Mouse (Mus musculus): Measurements from ENCODE around the gene Hydin. TPM values are rescaled to one million over a fixed set of nuclear protein-coding genes. Genes with fewer than 3 reads are reported as not detected.

Gene Hydin
- polyA plus RNA-seq, 1 experiment, result not detected

DNA sequence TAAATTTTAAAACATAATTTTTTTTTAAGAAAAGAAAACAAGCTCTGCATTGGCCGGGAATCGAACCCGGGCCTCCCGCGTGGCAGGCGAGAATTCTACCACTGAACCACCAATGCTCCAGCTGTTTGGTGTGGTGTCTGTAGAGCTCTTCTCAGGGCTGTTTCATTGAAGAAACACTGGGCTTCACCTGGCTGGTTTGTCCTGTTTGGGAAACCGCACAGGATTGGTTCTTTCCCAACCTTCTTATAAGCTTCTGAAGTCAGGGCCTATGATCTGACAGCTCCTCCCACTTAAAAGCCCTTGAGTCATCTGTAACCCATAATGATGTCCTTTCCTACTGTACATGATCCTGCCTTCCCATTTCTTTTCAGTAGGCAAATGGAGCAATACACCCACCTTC lies 364.4 kb downstream of the Hydin start:
- TF ChIP-seq FLI1 (IDR thresholded peaks at IDR 0.05; ENCODE audit: low read length), result no peak
- TF ChIP-seq GATA1 (IDR thresholded peaks at IDR 0.05; ENCODE audit: borderline replicate concordance, low read length), result no peak
- no peaks in the 10 kb centered on the region for H3K9me3 ChIP-seq
- H3K36me3 ChIP-seq (replicated peaks; ENCODE audit: low read length), result peaks cover 68% of the 10 kb centered on the region
- H3K4me3 ChIP-seq (replicated peaks), result no peak overlapping the region
- peaks cover 50% of the 10 kb centered on the region for H3K4me1 ChIP-seq
- no peaks in the 10 kb centered on the region for H3K27me3 ChIP-seq (replicated peaks)

DNA sequence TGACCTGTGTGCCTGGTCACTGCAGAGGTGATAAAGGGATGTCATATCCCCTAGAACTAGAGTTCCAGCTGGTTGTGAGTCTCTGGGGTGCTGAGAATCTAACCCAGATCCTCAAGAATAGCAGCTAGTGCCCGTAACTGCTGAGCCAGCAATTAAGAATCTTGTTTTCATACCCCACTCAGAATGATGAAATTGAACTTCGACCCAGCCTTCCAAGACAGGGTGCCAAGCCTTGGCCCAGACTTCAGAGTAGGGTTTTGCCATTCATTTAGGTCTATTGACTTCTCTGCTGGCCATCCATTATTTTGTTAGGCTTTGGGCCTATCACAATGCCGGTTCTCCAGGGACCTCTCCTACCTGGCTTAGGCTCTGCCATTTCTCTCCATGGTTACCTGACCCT lies 367.0 kb downstream of the Hydin start:
- H3K4me3 ChIP-seq (replicated peaks), result no peak overlapping the region
- H3K27me3 ChIP-seq (replicated peaks), result no peaks in the 10 kb centered on the region
- H3K4me1 ChIP-seq, result peaks cover 27% of the 10 kb centered on the region
- no peaks in the 10 kb centered on the region for H3K9me3 ChIP-seq
- H3K36me3 ChIP-seq (replicated peaks; ENCODE audit: low read length), result peaks cover 89% of the 10 kb centered on the region
- TF ChIP-seq GATA1 (IDR thresholded peaks at IDR 0.05; ENCODE audit: borderline replicate concordance, low read length) (no peak), FLI1 (IDR thresholded peaks at IDR 0.05; ENCODE audit: low read length) (no peak)

DNA sequence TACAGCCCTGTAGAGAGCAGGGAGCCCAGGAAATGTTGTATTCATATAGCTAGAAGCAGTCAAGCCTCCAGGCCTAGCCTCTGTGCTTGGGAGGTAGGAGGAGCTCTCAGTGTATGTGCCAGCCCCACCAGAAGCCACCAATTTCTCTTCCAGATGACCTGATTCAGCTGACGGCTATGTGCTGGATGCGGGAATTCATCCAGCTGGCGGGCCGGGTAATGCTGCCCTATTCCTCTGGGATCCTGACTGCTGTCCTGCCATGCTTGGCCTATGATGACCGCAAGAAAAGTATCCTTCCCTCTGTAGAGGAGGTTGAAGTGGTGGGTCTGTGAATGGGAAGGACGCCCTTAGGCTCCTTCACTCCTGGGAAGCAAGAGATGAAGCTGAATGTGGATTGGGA lies 369.4 kb downstream of the Hydin start:
- peaks cover 3% of the 10 kb centered on the region; the same call in 1 of the 2 replicates for H3K4me1 ChIP-seq
- H3K27me3 ChIP-seq (replicated peaks), result no peaks in the 10 kb centered on the region
- H3K4me3 ChIP-seq (replicated peaks), result no peak overlapping the region
- TF ChIP-seq GATA1 (IDR thresholded peaks at IDR 0.05; ENCODE audit: borderline replicate concordance, low read length) (no peak), FLI1 (IDR thresholded peaks at IDR 0.05; ENCODE audit: low read length) (no peak)
- peaks cover 97% of the 10 kb centered on the region for H3K36me3 ChIP-seq (replicated peaks; ENCODE audit: low read length)
- H3K9me3 ChIP-seq, result no peaks in the 10 kb centered on the region

DNA sequence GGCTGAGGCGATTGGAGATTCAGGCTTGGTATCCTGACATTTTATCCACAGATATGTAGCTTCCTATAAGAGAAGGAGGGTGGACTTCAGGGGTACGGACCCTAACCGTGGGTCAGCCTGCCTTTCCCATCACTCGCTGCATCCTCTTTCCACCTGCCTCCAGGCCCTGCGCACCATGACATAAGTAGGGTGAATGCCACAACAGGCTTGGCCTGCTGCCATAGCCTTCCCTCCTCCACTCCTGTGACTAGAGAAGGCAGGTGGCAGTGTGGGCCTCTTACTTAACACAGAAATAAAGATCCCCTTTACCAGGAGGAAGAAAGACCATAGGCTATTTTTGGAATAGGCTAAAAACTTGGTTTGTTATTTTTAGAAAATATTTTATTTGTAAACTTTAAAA lies 375.6 kb downstream of the Hydin start:
- Histone ChIP-seq H3K9me3 (no peaks in the 10 kb centered on the region), H3K36me3 (replicated peaks; ENCODE audit: low read length) (peaks cover 84% of the 10 kb centered on the region), H3K4me3 (replicated peaks) (peak overlapping the region; percentile 19), H3K4me1 (peaks cover 43% of the 10 kb centered on the region), H3K27me3 (replicated peaks) (no peaks in the 10 kb centered on the region)
- TF ChIP-seq GATA1 (IDR thresholded peaks at IDR 0.05; ENCODE audit: borderline replicate concordance, low read length), result no peak
- TF ChIP-seq FLI1 (IDR thresholded peaks at IDR 0.05; ENCODE audit: low read length), result no peak

DNA sequence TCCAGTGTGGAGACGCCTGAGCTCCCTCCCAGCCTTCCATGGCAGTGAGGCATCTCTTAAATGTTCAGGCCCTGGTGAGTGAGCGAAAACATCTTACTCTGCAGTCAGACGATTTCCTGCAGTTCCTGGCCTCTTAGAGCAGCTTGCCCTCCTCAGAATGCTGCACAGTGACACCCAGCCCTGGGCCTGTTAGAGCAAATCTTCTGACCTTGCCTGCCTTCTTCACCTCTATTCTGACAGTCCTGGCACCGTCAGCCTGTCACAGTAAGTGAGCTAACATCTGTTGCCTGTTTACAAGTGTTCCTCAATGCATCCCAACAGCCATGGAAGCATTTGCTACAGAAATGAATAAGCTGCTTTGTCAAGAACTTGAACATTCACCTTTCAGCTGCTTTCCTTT lies 376.4 kb downstream of the Hydin start:
- H3K4me3 ChIP-seq (replicated peaks), result no peak overlapping the region
- TF ChIP-seq GATA1 (IDR thresholded peaks at IDR 0.05; ENCODE audit: borderline replicate concordance, low read length) (no peak), FLI1 (IDR thresholded peaks at IDR 0.05; ENCODE audit: low read length) (no peak)
- peaks cover 75% of the 10 kb centered on the region for H3K36me3 ChIP-seq (replicated peaks; ENCODE audit: low read length)

GRCm38 (mm10) chr8:110644422-110644821 lies 377.6 kb downstream of the Hydin start:
- no peak for TF ChIP-seq GATA1 (IDR thresholded peaks at IDR 0.05; ENCODE audit: borderline replicate concordance, low read length)

More for the DNA sequence above, 376.4 kb downstream of the Hydin start:
- no peaks in the 10 kb centered on the region for H3K9me3 ChIP-seq
- H3K27me3 ChIP-seq (replicated peaks), result no peaks in the 10 kb centered on the region
- H3K4me1 ChIP-seq, result peaks cover 43% of the 10 kb centered on the region

GRCm38 (mm10) chr8:110644901-110645300 lies 378.1 kb downstream of the Hydin start:
- Histone ChIP-seq H3K9me3 (no peaks in the 10 kb centered on the region), H3K27me3 (replicated peaks) (no peaks in the 10 kb centered on the region), H3K4me1 (peaks cover 58% of the 10 kb centered on the region), H3K4me3 (replicated peaks) (no peak overlapping the region), H3K36me3 (replicated peaks; ENCODE audit: low read length) (peaks cover 73% of the 10 kb centered on the region)
- no peak for TF ChIP-seq GATA1 (IDR thresholded peaks at IDR 0.05; ENCODE audit: borderline replicate concordance, low read length)
- TF ChIP-seq FLI1 (IDR thresholded peaks at IDR 0.05; ENCODE audit: low read length), result no peak

More at GRCm38 (mm10) chr8:110644422-110644821, 377.6 kb downstream of the Hydin start:
- peaks cover 73% of the 10 kb centered on the region for H3K36me3 ChIP-seq (replicated peaks; ENCODE audit: low read length)
- no peak overlapping the region for H3K4me3 ChIP-seq (replicated peaks)
- no peaks in the 10 kb centered on the region for H3K27me3 ChIP-seq (replicated peaks)
- no peaks in the 10 kb centered on the region for H3K9me3 ChIP-seq
- peaks cover 53% of the 10 kb centered on the region for H3K4me1 ChIP-seq

- TF ChIP-seq GATA1 (IDR thresholded peaks at IDR 0.05; ENCODE audit: borderline replicate concordance, low read length), result no peak
- TF ChIP-seq FLI1 (IDR thresholded peaks at IDR 0.05; ENCODE audit: low read length), result no peak
- no peak overlapping the region for H3K4me3 ChIP-seq (replicated peaks)
- no peaks in the 10 kb centered on the region for H3K9me3 ChIP-seq
- peaks cover 73% of the 10 kb centered on the region for H3K36me3 ChIP-seq (replicated peaks; ENCODE audit: low read length)
- H3K27me3 ChIP-seq (replicated peaks), result no peaks in the 10 kb centered on the region
- peaks cover 61% of the 10 kb centered on the region for H3K4me1 ChIP-seq
Measured at GRCm38 (mm10) chr8:110645340-110645739, 378.6 kb downstream of the Hydin start.

GRCm38 (mm10) chr8:110646064-110646463 lies 379.3 kb downstream of the Hydin start:
- H3K9me3 ChIP-seq, result no peaks in the 10 kb centered on the region
- H3K4me1 ChIP-seq, result peaks cover 68% of the 10 kb centered on the region
- peaks cover 74% of the 10 kb centered on the region for H3K36me3 ChIP-seq (replicated peaks; ENCODE audit: low read length)
- H3K27me3 ChIP-seq (replicated peaks), result no peaks in the 10 kb centered on the region
- TF ChIP-seq FLI1 (IDR thresholded peaks at IDR 0.05; ENCODE audit: low read length), result no peak
- no peak for TF ChIP-seq GATA1 (IDR thresholded peaks at IDR 0.05; ENCODE audit: borderline replicate concordance, low read length)
- no peak overlapping the region for H3K4me3 ChIP-seq (replicated peaks)

- H3K36me3 ChIP-seq (replicated peaks; ENCODE audit: low read length), result peaks cover 80% of the 10 kb centered on the region
- no peaks in the 10 kb centered on the region for H3K27me3 ChIP-seq (replicated peaks)
- peaks cover 73% of the 10 kb centered on the region for H3K4me1 ChIP-seq
- no peaks in the 10 kb centered on the region for H3K9me3 ChIP-seq
- TF ChIP-seq GATA1 (IDR thresholded peaks at IDR 0.05; ENCODE audit: borderline replicate concordance, low read length) (no peak), FLI1 (IDR thresholded peaks at IDR 0.05; ENCODE audit: low read length) (no peak)
- H3K4me3 ChIP-seq (replicated peaks), result no peak overlapping the region
Measured at GRCm38 (mm10) chr8:110648577-110648976, 381.8 kb downstream of the Hydin start.

DNA sequence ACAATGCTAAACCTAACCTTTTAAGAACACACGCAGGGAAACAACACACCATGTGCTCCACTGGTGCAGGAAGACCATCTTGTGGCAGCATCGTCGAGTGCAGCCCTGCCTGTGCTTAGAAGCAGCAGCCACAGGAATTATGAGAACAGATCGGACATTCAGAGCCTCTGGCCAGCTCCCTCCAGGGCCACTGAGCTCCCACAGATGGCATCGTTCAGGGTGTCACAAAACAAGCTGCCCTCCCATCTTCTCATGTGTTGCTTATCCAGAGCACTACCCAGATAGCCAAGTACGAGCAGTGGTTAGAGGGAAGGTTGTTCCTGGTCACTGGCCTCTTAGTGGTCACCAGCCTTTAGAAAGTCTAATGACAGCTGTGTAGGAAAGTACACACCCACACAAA lies 382.5 kb downstream of the Hydin start:
- TF ChIP-seq FLI1 (IDR thresholded peaks at IDR 0.05; ENCODE audit: low read length) (no peak), GATA1 (IDR thresholded peaks at IDR 0.05; ENCODE audit: borderline replicate concordance, low read length) (no peak)
- H3K36me3 ChIP-seq (replicated peaks; ENCODE audit: low read length), result peaks cover 80% of the 10 kb centered on the region
- H3K4me1 ChIP-seq, result peaks cover 78% of the 10 kb centered on the region
- H3K4me3 ChIP-seq (replicated peaks), result no peak overlapping the region
- H3K27me3 ChIP-seq (replicated peaks), result no peaks in the 10 kb centered on the region
- no peaks in the 10 kb centered on the region for H3K9me3 ChIP-seq
